Mouse (Mus musculus) lung, postnatal 14 days (tissue): ENCODE measurements at regions not wholly inside any gene's neighbourhood (a gene's known extent, or its start where the extent isn't known, plus 50 kb on each side); places are given as distances from the start of the nearest gene placed in this dataset.
"Not testable (repeated sequence)": the region's sequence is repeated elsewhere in the genome, so short reads cannot be mapped to it uniquely, and the experiment has no call there.

Source experiments
- DNase-seq: peaks from one replicate; pipeline ENCODE4 v3.0.0; 2021

- no peak for DNase-seq
Measured at GRCm38 (mm10) chr16:55168433-55168832, 129.4 kb downstream of the Zpld1 start.

GRCm38 (mm10) chr16:55166181-55166848 lies 131.5 kb downstream of the Zpld1 start:
- DNase-seq, result no peak

- DNase-seq, result no peak
Measured at GRCm38 (mm10) chr16:55162926-55163325, 134.9 kb downstream of the Zpld1 start.

- DNase-seq, result peak; percentile 5
Measured at GRCm38 (mm10) chr16:55151726-55152125, 146.1 kb downstream of the Zpld1 start.

- no peak for DNase-seq
Measured at GRCm38 (mm10) chr16:55142431-55143173, 155.2 kb downstream of the Zpld1 start.

- no peak for DNase-seq
Measured at GRCm38 (mm10) chr16:55134961-55135360, 162.8 kb downstream of the Zpld1 start.

GRCm38 (mm10) chr16:55097651-55098050 lies 200.1 kb downstream of the Zpld1 start:
- no peak for DNase-seq

- DNase-seq, result no peak
Measured at GRCm38 (mm10) chr16:55087461-55087860, 210.3 kb downstream of the Zpld1 start.

- DNase-seq, result no peak
Measured at GRCm38 (mm10) chr16:55076172-55076571, 221.6 kb downstream of the Zpld1 start.

- DNase-seq, result no peak
Measured at GRCm38 (mm10) chr16:55039777-55040176, 258.0 kb downstream of the Zpld1 start.

GRCm38 (mm10) chr16:55001661-55002289 lies 296.0 kb downstream of the Zpld1 start:
- no peak for DNase-seq

- DNase-seq, result no peak
Measured at GRCm38 (mm10) chr16:54991595-54992240, 306.1 kb downstream of the Zpld1 start.

GRCm38 (mm10) chr16:54983759-54984218 lies 314.0 kb downstream of the Zpld1 start:
- peak; percentile 46 for DNase-seq

- DNase-seq, result no peak
Measured at GRCm38 (mm10) chr16:54970356-54970755, 327.4 kb downstream of the Zpld1 start.

GRCm38 (mm10) chr16:54943808-54944315 lies 353.9 kb downstream of the Zpld1 start:
- DNase-seq, result no peak

GRCm38 (mm10) chr16:54928259-54928658 lies 369.5 kb downstream of the Zpld1 start:
- no peak for DNase-seq

- DNase-seq, result no peak
Measured at GRCm38 (mm10) chr16:54902911-54903310, 394.9 kb downstream of the Zpld1 start.

GRCm38 (mm10) chr16:54901461-54901860 lies 396.3 kb downstream of the Zpld1 start:
- no peak for DNase-seq

- DNase-seq, result no peak
Measured at GRCm38 (mm10) chr16:54894661-54895060, 403.1 kb downstream of the Zpld1 start.

- no peak for DNase-seq
Measured at GRCm38 (mm10) chr16:54857369-54857768, 440.4 kb downstream of the Zpld1 start.

- not testable (repeated sequence) for DNase-seq
Measured at GRCm38 (mm10) chr16:54842996-54843395, 454.8 kb downstream of the Zpld1 start.
